Mouse (Mus musculus) brain, embryonic 14.5 days (tissue): ENCODE measurements around the gene Vmn1r63. TPM values are rescaled to one million over a fixed set of nuclear protein-coding genes. Genes with fewer than 3 reads are reported as not detected.
"Not testable (repeated sequence)": the region's sequence is repeated elsewhere in the genome, so short reads cannot be mapped to it uniquely, and the experiment has no call there.

Source experiments
- DNase-seq: peaks from one replicate; pipeline ENCODE4 v3.0.0-alpha.2; 2011; ENCODE audit warnings: low read depth
- polyA plus RNA-seq: library from polyadenylated mRNA; depleted of rRNA; stranded (reverse); fragments of >200 nt; gene quantifications from 2 replicates; pipeline ENCODE4 v1.2.3, GENCODE M21; 2012; rRNA removed

Vmn1r63 gene
- not detected in 2 replicates for polyA plus RNA-seq

DNA sequence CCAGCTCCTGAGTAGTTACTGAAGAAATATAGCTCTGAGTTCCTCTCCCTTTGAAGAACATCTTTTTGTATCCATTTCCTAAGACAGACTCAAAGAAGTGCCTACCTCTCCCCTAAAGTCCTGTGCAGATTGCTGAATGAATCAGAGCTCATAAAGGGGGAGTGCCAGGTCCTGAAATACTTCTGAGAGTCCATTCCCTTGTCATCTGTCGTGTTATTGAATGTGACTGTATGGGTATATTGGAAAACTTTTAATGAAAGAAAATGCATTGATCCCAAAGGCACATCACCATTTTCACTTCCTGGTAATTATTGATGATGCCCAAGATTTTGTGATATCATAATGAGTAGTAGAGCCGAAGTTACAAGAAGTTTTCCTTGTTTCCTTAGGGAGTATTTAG is at the start of gene Vmn1r63:
Vmn1r63 (minus strand) TSS at position 101 of the 400 bp plus-strand sequence.
- not testable (repeated sequence) for DNase-seq

Other genes with a start within 250 kb of the Vmn1r63 start
- gene Vmn1r61, start 192.2 kb downstream of the Vmn1r63 start, polyA plus RNA-seq: not detected in 2 replicates
- gene Vmn1r62, start 131.8 kb downstream of the Vmn1r63 start, polyA plus RNA-seq: not detected in 2 replicates
- gene Vmn1r64, start 79.1 kb upstream of the Vmn1r63 start, polyA plus RNA-seq: not detected in 2 replicates
- not detected in 2 replicates for gene Vmn1r65, start 205.6 kb upstream of the Vmn1r63 start, polyA plus RNA-seq
- not detected in 2 replicates for gene Nlrp4c, start 239.7 kb upstream of the Vmn1r63 start, polyA plus RNA-seq